ENCODE assay signal across 7 mouse cellular contexts in the genomic region with DNA sequence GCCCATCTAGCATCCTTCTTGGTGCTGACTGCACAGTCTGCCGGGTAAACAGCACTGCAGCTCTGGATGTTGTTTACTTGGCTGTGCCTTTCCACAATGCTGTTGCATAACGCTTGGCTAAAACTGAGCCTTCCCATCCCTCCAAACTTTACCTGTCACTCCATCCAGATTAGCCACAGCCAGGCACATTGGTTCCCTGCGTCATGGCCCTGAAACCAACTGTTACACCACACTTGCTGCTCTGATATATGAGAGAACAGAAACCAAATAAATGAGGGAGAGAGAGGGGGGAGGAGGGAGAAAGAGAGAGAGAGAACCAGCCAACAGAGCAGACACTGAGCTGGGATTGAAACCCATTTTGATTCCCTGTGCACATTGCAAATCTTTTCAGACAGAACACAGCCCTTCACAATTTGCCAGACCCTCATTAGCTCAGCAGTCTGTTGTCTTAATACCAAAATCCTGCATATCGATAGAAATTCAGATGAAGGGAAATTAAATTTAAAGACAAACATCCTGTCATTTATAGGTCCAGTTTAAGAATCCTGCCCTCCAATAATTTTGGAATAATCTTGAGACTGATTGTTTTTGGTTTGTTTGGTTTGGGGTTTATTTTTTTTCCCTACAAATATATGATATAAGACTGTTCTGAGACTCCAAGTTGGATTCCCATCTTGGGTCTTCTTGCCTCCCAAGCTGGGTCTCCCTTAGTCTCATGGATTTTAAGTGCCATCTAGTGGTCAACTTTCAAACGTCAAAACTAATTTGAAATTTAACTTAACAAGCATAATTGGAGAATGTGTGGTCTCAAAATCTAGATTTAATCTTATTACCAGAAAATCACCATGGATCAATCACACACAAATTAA.
DNase-seq lines count a peak whose midpoint lies in the region; ATAC-seq and TF ChIP-seq lines count a peak whose summit lies in the region.

No protein-coding gene starts in this region.

- TF ChIP-seq CTCF in liver, adult 2 months (IDR thresholded peaks at IDR 0.05; ENCODE audit: low read depth, low read length): 0 out of 2 replicates have a peak, but pooled peaks have one; percentile 37

- WGBS in liver, adult 2 months: 34% methylated on average over 5 of the region's 5 CpGs
- 50% methylated on average over 5 of the region's 5 CpGs for WGBS in liver, embryonic 12.5 days (ENCODE audit: insufficient replicate concordance)
- 29% methylated on average over 5 of the region's 5 CpGs for WGBS in forebrain, embryonic 15.5 days
- WGBS in midbrain, embryonic 14.5 days: 53% methylated on average over 5 of the region's 5 CpGs

- no peak for ATAC-seq in liver, embryonic 12.5 days
- ATAC-seq in forebrain, embryonic 15.5 days (replicated peaks): peak; percentile 91
- peak; percentile 64; the same call in 1 of the 2 replicates for ATAC-seq in midbrain, embryonic 14.5 days (ENCODE audit: low FRiP score, low TSS enrichment)

- no peaks in the 10 kb centered on the region for H3K36me3 ChIP-seq in liver, adult 2 months (ENCODE audit: control insufficient read depth, insufficient read depth, low read length)
- H3K36me3 ChIP-seq in liver, embryonic 12.5 days: no peaks in the 10 kb centered on the region
- no peaks in the 10 kb centered on the region for H3K36me3 ChIP-seq in forebrain, embryonic 15.5 days
- H3K36me3 ChIP-seq in midbrain, embryonic 14.5 days (ENCODE audit: control insufficient read depth, insufficient read depth, low read length): no peaks in the 10 kb centered on the region

- DNase-seq in liver, adult 2 months (ENCODE audit: extremely low read depth, low read depth, low spot score): peak; percentile 44
- DNase-seq in adrenal gland, postnatal 14 days: peak; percentile 26
- DNase-seq in midbrain, embryonic 14.5 days: peak; percentile 89
- DNase-seq in yolk sac, embryonic 10.5 days (ENCODE audit: low spot score): no peak
- DNase-seq in ovary, postnatal 14 days (ENCODE audit: low spot score): no peak

- no peaks in the 10 kb centered on the region for H3K79me2 ChIP-seq in liver, adult 2 months (ENCODE audit: control insufficient read depth, insufficient read depth, low read length)

- no peaks in the 10 kb centered on the region for H3K9me3 ChIP-seq in liver, embryonic 12.5 days (replicated peaks)
- H3K9me3 ChIP-seq in forebrain, embryonic 15.5 days: no peaks in the 10 kb centered on the region
- no peaks in the 10 kb centered on the region for H3K9me3 ChIP-seq in midbrain, embryonic 14.5 days (ENCODE audit: control insufficient read depth, low read length)

- H3K27me3 ChIP-seq in liver, adult 2 months (ENCODE audit: control insufficient read depth, insufficient read depth, low read length): no peaks in the 10 kb centered on the region
- no peaks in the 10 kb centered on the region for H3K27me3 ChIP-seq in liver, embryonic 12.5 days (replicated peaks)
- no peaks in the 10 kb centered on the region for H3K27me3 ChIP-seq in forebrain, embryonic 15.5 days
- no peaks in the 10 kb centered on the region for H3K27me3 ChIP-seq in midbrain, embryonic 14.5 days (ENCODE audit: control insufficient read depth, insufficient read depth, low read length)

- H3K27ac ChIP-seq in liver, adult 2 months (replicated peaks; ENCODE audit: insufficient read depth, low read depth, low read length): no peak overlapping the region
- H3K27ac ChIP-seq in liver, embryonic 12.5 days: no peak overlapping the region
- peak overlapping the region; percentile 72 for H3K27ac ChIP-seq in forebrain, embryonic 15.5 days (replicated peaks)
- H3K27ac ChIP-seq in midbrain, embryonic 14.5 days (replicated peaks; ENCODE audit: low read depth, low read length): no peak overlapping the region

- H3K4me3 ChIP-seq in liver, adult 2 months (ENCODE audit: insufficient read depth, low read depth, low read length): no peak overlapping the region
- H3K4me3 ChIP-seq in liver, embryonic 12.5 days: no peak overlapping the region
- H3K4me3 ChIP-seq in forebrain, embryonic 15.5 days: no peak overlapping the region
- no peak overlapping the region for H3K4me3 ChIP-seq in midbrain, embryonic 14.5 days (replicated peaks; ENCODE audit: low read depth, low read length)

- no peak for TF ChIP-seq POLR2A in liver, adult 2 months (IDR thresholded peaks at IDR 0.05; ENCODE audit: extremely low read depth, insufficient read depth, low read length)

- H3K4me2 ChIP-seq in liver, embryonic 12.5 days: no peak overlapping the region
- H3K4me2 ChIP-seq in forebrain, embryonic 15.5 days (replicated peaks): no peak overlapping the region
- H3K4me2 ChIP-seq in midbrain, embryonic 14.5 days (ENCODE audit: low read length): no peak overlapping the region

- H3K9ac ChIP-seq in liver, adult 2 months (ENCODE audit: low read depth, low read length): no peak overlapping the region
- no peak overlapping the region for H3K9ac ChIP-seq in liver, embryonic 12.5 days
- H3K9ac ChIP-seq in forebrain, embryonic 15.5 days (replicated peaks): no peak overlapping the region
- H3K9ac ChIP-seq in midbrain, embryonic 14.5 days (replicated peaks; ENCODE audit: low read length): no peak overlapping the region

- H3K4me1 ChIP-seq in liver, adult 2 months (ENCODE audit: control insufficient read depth, insufficient read depth, low read length): no peaks in the 10 kb centered on the region
- H3K4me1 ChIP-seq in liver, embryonic 12.5 days: no peaks in the 10 kb centered on the region
- H3K4me1 ChIP-seq in forebrain, embryonic 15.5 days: peaks cover 8% of the 10 kb centered on the region
- no peaks in the 10 kb centered on the region for H3K4me1 ChIP-seq in midbrain, embryonic 14.5 days (ENCODE audit: control insufficient read depth, insufficient read depth, low read length)

Comparison
In these comparisons a context has a peak if more than half of its experiments do, and no peak if none do; other contexts are left out.
1. DNase-seq: peak in liver, adult 2 months (single experiment), adrenal gland, postnatal 14 days (single experiment) and midbrain, embryonic 14.5 days (single experiment); none in yolk sac, embryonic 10.5 days (single experiment) and ovary, postnatal 14 days (single experiment).